Mouse (Mus musculus): ENCODE measurements around the gene Tnfsf11. TPM values are rescaled to one million over a fixed set of nuclear protein-coding genes. Genes with fewer than 3 reads are reported as not detected.
A peak's percentile ranks its signal among the peaks of the same experiment; 100 is the strongest.

Tnfsf11 gene
- polyA plus RNA-seq, 1 experiment from 2014 or later = 3.1 TPM

- WGBS = 72% methylated on average over 18 of the region's 18 CpGs
- H3K27ac ChIP-seq (replicated peaks; ENCODE audit: low read depth, low read length) = no peak overlapping the region
- no peaks in the 10 kb centered on the region for H3K27me3 ChIP-seq (replicated peaks; ENCODE audit: control insufficient read depth, insufficient read depth, low read length)
- no peak overlapping the region for H3K4me2 ChIP-seq (ENCODE audit: low read depth, low read length)
- H3K4me3 ChIP-seq (ENCODE audit: low read depth, low read length) = no peak overlapping the region
- H3K9ac ChIP-seq (ENCODE audit: low read depth, low read length) = no peak overlapping the region
- H3K36me3 ChIP-seq (ENCODE audit: control insufficient read depth, insufficient read depth, low read length) = no peaks in the 10 kb centered on the region
- no peaks in the 10 kb centered on the region for H3K9me3 ChIP-seq (ENCODE audit: control insufficient read depth, low read length)
- no peaks in the 10 kb centered on the region for H3K4me1 ChIP-seq (ENCODE audit: control insufficient read depth, insufficient read depth, low read length)
- DNase-seq (ENCODE audit: low spot score) = no peak
- ATAC-seq (ENCODE audit: low read depth) = no peak
Observed at GRCm38 (mm10) chr14:78276395-78276930, 31.4 kb downstream of the Tnfsf11 start.

GRCm38 (mm10) chr14:78274851-78275250 is 33.0 kb downstream of the Tnfsf11 start:
- Histone ChIP-seq H3K27me3 (replicated peaks; ENCODE audit: control insufficient read depth, insufficient read depth, low read length) (no peaks in the 10 kb centered on the region), H3K9me3 (ENCODE audit: control insufficient read depth, low read length) (peaks cover 7% of the 10 kb centered on the region), H3K36me3 (ENCODE audit: control insufficient read depth, insufficient read depth, low read length) (no peaks in the 10 kb centered on the region), H3K4me1 (ENCODE audit: control insufficient read depth, insufficient read depth, low read length) (no peaks in the 10 kb centered on the region), H3K4me2 (ENCODE audit: low read depth, low read length) (no peak overlapping the region), H3K9ac (ENCODE audit: low read depth, low read length) (no peak overlapping the region), H3K4me3 (ENCODE audit: low read depth, low read length) (no peak overlapping the region), H3K27ac (replicated peaks; ENCODE audit: low read depth, low read length) (no peak overlapping the region)
- DNase-seq (ENCODE audit: low spot score) = no peak
- WGBS = 86% methylated on average over 5 of the region's 5 CpGs
- no peak for ATAC-seq (ENCODE audit: low read depth)

- DNase-seq (ENCODE audit: low spot score) (no peak), ATAC-seq (ENCODE audit: low read depth) (no peak)
- no peak overlapping the region for H3K4me3 ChIP-seq (ENCODE audit: low read depth, low read length)
- peaks cover 8% of the 10 kb centered on the region for H3K9me3 ChIP-seq (ENCODE audit: control insufficient read depth, low read length)
- H3K9ac ChIP-seq (ENCODE audit: low read depth, low read length) = no peak overlapping the region
- WGBS = 81% methylated on average over 9 of the region's 9 CpGs
- H3K36me3 ChIP-seq (ENCODE audit: control insufficient read depth, insufficient read depth, low read length) = no peaks in the 10 kb centered on the region
- no peak overlapping the region for H3K27ac ChIP-seq (replicated peaks; ENCODE audit: low read depth, low read length)
- no peaks in the 10 kb centered on the region for H3K27me3 ChIP-seq (replicated peaks; ENCODE audit: control insufficient read depth, insufficient read depth, low read length)
- no peaks in the 10 kb centered on the region for H3K4me1 ChIP-seq (ENCODE audit: control insufficient read depth, insufficient read depth, low read length)
- no peak overlapping the region for H3K4me2 ChIP-seq (ENCODE audit: low read depth, low read length)
Observed at GRCm38 (mm10) chr14:78274146-78274545, 33.7 kb downstream of the Tnfsf11 start.

GRCm38 (mm10) chr14:78273571-78273970 is 34.3 kb downstream of the Tnfsf11 start:
- peaks cover 8% of the 10 kb centered on the region for H3K9me3 ChIP-seq (ENCODE audit: control insufficient read depth, low read length)
- 76% methylated on average over 7 of the region's 7 CpGs for WGBS
- H3K9ac ChIP-seq (ENCODE audit: low read depth, low read length) = no peak overlapping the region
- H3K27me3 ChIP-seq (replicated peaks; ENCODE audit: control insufficient read depth, insufficient read depth, low read length) = no peaks in the 10 kb centered on the region
- no peak for DNase-seq (ENCODE audit: low spot score)
- no peak overlapping the region for H3K4me3 ChIP-seq (ENCODE audit: low read depth, low read length)
- ATAC-seq (ENCODE audit: low read depth) = no peak
- H3K4me2 ChIP-seq (ENCODE audit: low read depth, low read length) = no peak overlapping the region
- H3K36me3 ChIP-seq (ENCODE audit: control insufficient read depth, insufficient read depth, low read length) = no peaks in the 10 kb centered on the region
- no peaks in the 10 kb centered on the region for H3K4me1 ChIP-seq (ENCODE audit: control insufficient read depth, insufficient read depth, low read length)
- H3K27ac ChIP-seq (replicated peaks; ENCODE audit: low read depth, low read length) = no peak overlapping the region

GRCm38 (mm10) chr14:78264876-78265275 is 43.0 kb downstream of the Tnfsf11 start:
- no peak for ATAC-seq (ENCODE audit: low read depth)
- Histone ChIP-seq H3K27me3 (replicated peaks; ENCODE audit: control insufficient read depth, insufficient read depth, low read length) (no peaks in the 10 kb centered on the region), H3K9ac (ENCODE audit: low read depth, low read length) (no peak overlapping the region), H3K4me1 (ENCODE audit: control insufficient read depth, insufficient read depth, low read length) (no peaks in the 10 kb centered on the region), H3K4me2 (ENCODE audit: low read depth, low read length) (no peak overlapping the region), H3K4me3 (ENCODE audit: low read depth, low read length) (no peak overlapping the region), H3K36me3 (ENCODE audit: control insufficient read depth, insufficient read depth, low read length) (no peaks in the 10 kb centered on the region), H3K9me3 (ENCODE audit: control insufficient read depth, low read length) (peaks cover 1% of the 10 kb centered on the region; the same call in 1 of the 2 replicates), H3K27ac (replicated peaks; ENCODE audit: low read depth, low read length) (no peak overlapping the region)
- 81% methylated on average over 6 of the region's 6 CpGs for WGBS
- DNase-seq (ENCODE audit: low spot score) = no peak

- Histone ChIP-seq H3K36me3 (ENCODE audit: control insufficient read depth, insufficient read depth, low read length) (no peaks in the 10 kb centered on the region), H3K27ac (replicated peaks; ENCODE audit: low read depth, low read length) (no peak overlapping the region), H3K27me3 (replicated peaks; ENCODE audit: control insufficient read depth, insufficient read depth, low read length) (no peaks in the 10 kb centered on the region), H3K9me3 (ENCODE audit: control insufficient read depth, low read length) (no peaks in the 10 kb centered on the region), H3K4me3 (ENCODE audit: low read depth, low read length) (no peak overlapping the region), H3K4me2 (ENCODE audit: low read depth, low read length) (no peak overlapping the region), H3K4me1 (ENCODE audit: control insufficient read depth, insufficient read depth, low read length) (no peaks in the 10 kb centered on the region), H3K9ac (ENCODE audit: low read depth, low read length) (no peak overlapping the region)
- 81% methylated on average over 7 of the region's 7 CpGs for WGBS
- no peak for ATAC-seq (ENCODE audit: low read depth)
- no peak for DNase-seq (ENCODE audit: low spot score)
Observed at GRCm38 (mm10) chr14:78262596-78262995, 45.2 kb downstream of the Tnfsf11 start.

GRCm38 (mm10) chr14:78261246-78261645 is 46.6 kb downstream of the Tnfsf11 start:
- Histone ChIP-seq H3K9me3 (ENCODE audit: control insufficient read depth, low read length) (no peaks in the 10 kb centered on the region), H3K36me3 (ENCODE audit: control insufficient read depth, insufficient read depth, low read length) (no peaks in the 10 kb centered on the region), H3K27me3 (replicated peaks; ENCODE audit: control insufficient read depth, insufficient read depth, low read length) (no peaks in the 10 kb centered on the region), H3K4me1 (ENCODE audit: control insufficient read depth, insufficient read depth, low read length) (no peaks in the 10 kb centered on the region), H3K9ac (ENCODE audit: low read depth, low read length) (no peak overlapping the region), H3K4me3 (ENCODE audit: low read depth, low read length) (no peak overlapping the region), H3K27ac (replicated peaks; ENCODE audit: low read depth, low read length) (no peak overlapping the region), H3K4me2 (ENCODE audit: low read depth, low read length) (no peak overlapping the region)
- no peak for ATAC-seq (ENCODE audit: low read depth)
- DNase-seq (ENCODE audit: low spot score) = no peak
- WGBS = 86% methylated on average over 7 of the region's 7 CpGs

- WGBS = 58% methylated on average over 7 of the region's 7 CpGs
- no peaks in the 10 kb centered on the region for H3K36me3 ChIP-seq (ENCODE audit: control insufficient read depth, insufficient read depth, low read length)
Observed at GRCm38 (mm10) chr14:78254017-78254416, 53.8 kb downstream of the Tnfsf11 start.

GRCm38 (mm10) chr14:78246601-78247000 is 61.2 kb downstream of the Tnfsf11 start:
- no peak overlapping the region for H3K4me3 ChIP-seq (ENCODE audit: low read depth, low read length)
- 88% methylated on average over 5 of the region's 5 CpGs for WGBS
- DNase-seq (ENCODE audit: low spot score) = no peak
- no peak for ATAC-seq (ENCODE audit: low read depth)
- H3K9ac ChIP-seq (ENCODE audit: low read depth, low read length) = no peak overlapping the region
- H3K4me2 ChIP-seq (ENCODE audit: low read depth, low read length) = no peak overlapping the region
- H3K27me3 ChIP-seq (replicated peaks; ENCODE audit: control insufficient read depth, insufficient read depth, low read length) = no peaks in the 10 kb centered on the region
- no peaks in the 10 kb centered on the region for H3K9me3 ChIP-seq (ENCODE audit: control insufficient read depth, low read length)
- H3K27ac ChIP-seq (replicated peaks; ENCODE audit: low read depth, low read length) = no peak overlapping the region
- no peaks in the 10 kb centered on the region for H3K36me3 ChIP-seq (ENCODE audit: control insufficient read depth, insufficient read depth, low read length)
- no peaks in the 10 kb centered on the region for H3K4me1 ChIP-seq (ENCODE audit: control insufficient read depth, insufficient read depth, low read length)

More at GRCm38 (mm10) chr14:78254017-78254416, 53.8 kb downstream of the Tnfsf11 start:
- DNase-seq (ENCODE audit: low spot score) (no peak), ATAC-seq (ENCODE audit: low read depth) (peak; percentile 30; the same call in 1 of the 2 replicates)
- no peaks in the 10 kb centered on the region for H3K9me3 ChIP-seq (ENCODE audit: control insufficient read depth, low read length)
- no peaks in the 10 kb centered on the region for H3K27me3 ChIP-seq (replicated peaks; ENCODE audit: control insufficient read depth, insufficient read depth, low read length)
- H3K9ac ChIP-seq (ENCODE audit: low read depth, low read length) = no peak overlapping the region
- H3K4me1 ChIP-seq (ENCODE audit: control insufficient read depth, insufficient read depth, low read length) = no peaks in the 10 kb centered on the region; the same call in 1 of the 2 replicates
- H3K4me2 ChIP-seq (ENCODE audit: low read depth, low read length) = no peak overlapping the region
- H3K4me3 ChIP-seq (ENCODE audit: low read depth, low read length) = no peak overlapping the region
- no peak overlapping the region for H3K27ac ChIP-seq (replicated peaks; ENCODE audit: low read depth, low read length)

Data from embryonic facial prominence, embryonic 14.5 days (tissue).